Mouse (Mus musculus) thymus, adult 2 months (tissue): Measurements from ENCODE around the gene Cadm4.

Experiments
- CTCF ChIP-seq: fragments of 200-500 bp; IDR thresholded peaks from 2 replicates; pipeline ENCODE4 v1.5.1; 2012; ENCODE audit warnings: mild to moderate bottlenecking, control low read depth, low read length, moderate library complexity, borderline replicate concordance; ENCODE audit not compliant: control insufficient read depth, poor library complexity, insufficient read depth; ENCODE audit errors: extremely low read depth
- POLR2A ChIP-seq: fragments of 200-500 bp; IDR thresholded peaks from 2 replicates; pipeline ENCODE4 v1.6.1; 2012; ENCODE audit warnings: mild to moderate bottlenecking, low read length, control low read depth, moderate library complexity; ENCODE audit not compliant: control insufficient read depth, poor library complexity, insufficient read depth; ENCODE audit errors: extremely low read depth

- TF ChIP-seq POLR2A (no peak), CTCF (no peak)
Measured at GRCm38 (mm10) chr7:24481474-24482207, at the start of gene Cadm4.
